Mouse (Mus musculus): ENCODE measurements around the gene AW822073.
"Not testable (repeated sequence)": the region's sequence is repeated elsewhere in the genome, so short reads cannot be mapped to it uniquely, and the experiment has no call there.

- not testable (repeated sequence) for TF ChIP-seq FLI1 (IDR thresholded peaks at IDR 0.05; ENCODE audit: low read length); GATA1 (IDR thresholded peaks at IDR 0.05; ENCODE audit: borderline replicate concordance, low read length)
Observed at GRCm38 (mm10) chr10:58234985-58235384, 10.3 kb upstream of the AW822073 start.

Data from megakaryocyte, embryonic 14.5 days (primary cell).